Mouse (Mus musculus): ENCODE measurements at regions not wholly inside any gene's neighbourhood (a gene's known extent, or its start where the extent isn't known, plus 50 kb on each side); places are given as distances from the start of the nearest gene placed in this dataset.

DNA sequence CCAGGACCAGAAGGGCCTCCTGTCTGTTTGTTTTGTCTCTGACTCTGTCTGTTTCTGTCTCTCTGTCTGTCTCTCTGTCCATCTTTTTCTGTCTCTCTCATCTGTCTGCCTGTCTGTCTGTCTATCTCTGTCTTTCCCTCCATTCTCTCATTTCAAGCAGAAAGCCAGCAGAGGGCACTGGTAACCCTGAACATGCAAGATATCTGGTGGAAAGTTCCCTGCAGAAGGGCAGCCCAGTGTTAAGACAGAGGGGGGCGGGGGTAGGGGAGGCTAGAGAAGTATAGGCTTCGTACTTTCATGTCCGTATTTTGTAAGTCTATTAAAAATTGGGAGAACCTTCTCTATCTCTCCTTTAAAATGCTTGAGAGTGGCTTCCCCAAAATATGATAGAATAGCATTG lies 370.4 kb upstream of the Nr5a2 start:
- peak; percentile 37 for DNase-seq (ENCODE audit: low read depth, low spot score)

DNA sequence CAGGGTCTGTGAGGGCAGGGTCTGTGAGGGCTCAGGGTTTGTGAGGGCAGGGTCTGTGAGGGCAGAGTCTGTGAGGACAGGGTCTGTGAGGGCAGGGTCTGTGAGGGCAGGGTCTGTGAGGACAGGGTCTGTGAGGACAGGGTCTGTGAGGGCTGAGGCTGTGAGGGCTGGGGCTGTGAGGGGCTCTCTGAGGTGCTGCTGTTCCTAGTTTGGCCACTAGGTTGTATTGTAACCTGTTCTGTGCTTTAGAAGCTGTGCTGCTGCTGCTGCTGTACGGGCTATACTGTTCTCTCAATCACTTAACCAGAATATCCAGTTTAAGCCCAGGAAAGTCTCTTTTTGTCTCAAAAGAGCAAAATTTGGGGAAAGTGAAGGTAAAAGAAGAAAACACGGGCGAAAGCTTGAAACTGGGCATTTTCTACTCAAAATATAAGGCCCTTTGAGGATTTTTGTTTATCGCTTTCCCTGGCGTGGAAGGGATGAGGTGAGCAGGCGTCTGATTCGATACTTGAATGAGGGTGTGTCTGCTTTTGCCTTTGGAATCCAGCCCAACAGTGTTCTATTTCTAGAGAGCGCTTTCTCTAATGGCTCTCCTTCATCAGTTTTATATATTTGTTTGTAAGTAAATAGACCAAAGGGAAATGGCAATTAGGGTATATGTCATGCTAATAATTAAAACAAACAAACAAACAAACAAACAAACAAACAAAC lies 363.8 kb upstream of the Nr5a2 start:
- peak; percentile 82 for DNase-seq (ENCODE audit: low read depth, low spot score)

DNA sequence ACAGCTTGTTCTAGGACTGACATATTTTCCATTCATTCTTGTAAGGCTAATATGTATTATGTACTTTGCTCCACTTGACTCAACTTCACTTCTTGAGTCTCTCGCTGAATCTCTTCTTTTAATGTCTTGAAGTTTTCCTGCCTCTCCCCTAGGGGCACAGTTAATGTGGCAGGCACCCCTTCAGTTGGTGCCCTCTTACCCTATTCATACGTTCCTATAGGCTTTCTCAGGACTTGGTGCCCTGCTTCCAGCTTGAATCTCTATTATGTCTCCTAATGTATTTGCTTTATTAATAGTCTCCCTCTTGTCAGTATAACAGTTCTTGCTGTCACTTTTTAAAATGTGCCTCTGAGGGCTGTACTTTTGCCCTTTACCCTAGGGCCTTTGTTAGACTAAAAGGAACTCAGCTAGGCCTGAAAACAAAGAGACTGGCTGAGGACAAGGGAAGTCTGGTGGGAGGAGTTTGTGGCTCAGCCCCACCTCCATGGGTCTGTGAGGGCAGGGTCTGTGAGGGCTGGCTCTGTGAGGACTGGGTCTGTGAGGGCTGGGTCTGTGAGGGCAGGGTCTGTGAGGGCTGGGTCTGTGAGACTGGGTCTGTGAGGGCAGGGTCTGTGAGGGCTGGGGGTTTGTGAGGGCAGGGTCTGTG lies 362.9 kb upstream of the Nr5a2 start:
- DNase-seq (ENCODE audit: low read depth, low spot score): peak; percentile 85

DNA sequence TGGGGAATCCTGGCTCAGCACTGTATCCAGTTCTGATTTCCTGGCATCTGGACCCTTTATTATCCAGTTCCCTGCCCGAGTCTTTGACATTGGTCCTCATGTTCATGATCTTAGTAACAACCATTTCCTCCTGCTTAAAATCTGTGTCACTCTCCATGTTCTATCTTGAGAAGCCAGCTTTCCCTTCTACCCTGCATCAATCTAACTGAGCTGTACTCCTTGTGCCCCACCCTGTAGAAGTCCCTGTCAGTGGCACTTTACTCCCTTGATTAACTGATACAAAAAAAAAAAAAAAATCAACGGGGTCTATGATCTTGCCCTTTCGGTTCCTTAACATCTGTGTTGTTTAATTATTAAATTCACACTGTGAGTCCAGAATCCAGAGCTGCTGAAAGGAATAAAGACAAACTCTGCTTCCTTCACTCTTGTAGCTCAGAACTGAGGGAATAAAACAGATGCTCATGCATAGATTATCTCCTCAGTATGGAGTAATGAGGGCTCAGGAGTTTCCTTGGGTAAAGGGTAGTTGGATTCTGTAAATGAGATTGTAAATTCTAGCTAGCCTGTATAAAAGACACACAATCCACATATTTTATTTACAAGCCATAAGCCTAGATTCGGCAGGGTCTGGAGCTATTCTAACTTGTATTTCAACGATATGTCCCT lies 342.6 kb upstream of the Nr5a2 start:
- DNase-seq (ENCODE audit: low read depth, low spot score): no peak

DNA sequence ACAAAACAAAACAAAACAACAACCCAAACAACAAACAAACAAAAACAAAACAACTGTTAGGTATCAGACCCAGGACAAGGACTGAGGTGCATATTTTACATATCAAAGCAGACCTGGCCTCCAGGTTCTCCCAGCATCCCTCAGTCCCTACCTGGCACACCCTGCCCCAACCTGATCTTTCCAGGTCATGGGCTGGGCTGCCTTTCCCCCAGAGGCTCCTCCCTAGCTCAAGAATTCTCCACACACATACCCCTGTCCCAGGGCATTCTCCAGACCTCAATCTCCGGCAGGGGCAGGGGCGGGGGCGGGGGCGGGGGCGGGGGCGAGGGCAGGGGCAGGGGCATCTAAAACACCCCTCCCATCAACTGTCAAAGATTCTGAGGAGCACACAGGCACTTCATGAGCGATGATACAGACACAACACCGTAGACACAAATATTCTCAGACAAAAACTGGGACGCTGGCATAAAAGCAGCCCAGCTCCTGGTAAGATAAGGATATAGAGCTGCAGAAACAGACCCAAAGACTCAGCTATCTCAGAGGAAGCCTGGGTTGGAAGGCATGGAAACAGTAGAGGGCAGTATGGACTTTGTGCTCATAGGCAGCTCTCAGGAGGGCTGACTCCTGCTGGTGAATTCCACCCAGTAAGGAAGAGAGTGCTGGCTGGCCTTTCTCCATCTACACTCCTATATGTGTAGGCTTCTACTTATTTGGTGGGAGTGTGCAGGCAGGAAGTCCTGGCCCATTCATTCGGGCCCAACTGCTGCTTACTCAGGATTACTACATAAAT lies 337.7 kb upstream of the Nr5a2 start:
- peak; percentile 15 for DNase-seq (ENCODE audit: low read depth, low spot score)

DNA sequence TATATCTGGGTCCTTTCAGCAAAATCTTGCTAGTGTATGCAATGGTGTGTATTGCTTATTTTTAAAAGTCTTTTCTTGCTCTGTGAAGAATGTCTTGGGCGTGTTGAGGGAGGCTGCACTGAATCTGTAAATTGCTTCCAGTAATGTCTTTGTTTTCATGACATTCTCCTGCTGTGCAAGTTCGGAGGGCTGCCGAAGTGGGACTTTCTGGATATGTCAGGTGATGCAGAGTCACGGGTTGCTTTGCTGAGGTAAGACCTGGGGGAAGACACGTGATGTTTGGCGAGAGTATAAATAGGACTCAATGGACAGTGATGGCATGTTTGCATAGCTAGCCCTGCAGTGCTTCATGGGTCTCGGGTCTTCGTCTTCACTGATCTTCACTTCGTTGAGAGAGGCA lies 329.2 kb upstream of the Nr5a2 start:
- no peak for DNase-seq (ENCODE audit: low read depth, low spot score)

DNA sequence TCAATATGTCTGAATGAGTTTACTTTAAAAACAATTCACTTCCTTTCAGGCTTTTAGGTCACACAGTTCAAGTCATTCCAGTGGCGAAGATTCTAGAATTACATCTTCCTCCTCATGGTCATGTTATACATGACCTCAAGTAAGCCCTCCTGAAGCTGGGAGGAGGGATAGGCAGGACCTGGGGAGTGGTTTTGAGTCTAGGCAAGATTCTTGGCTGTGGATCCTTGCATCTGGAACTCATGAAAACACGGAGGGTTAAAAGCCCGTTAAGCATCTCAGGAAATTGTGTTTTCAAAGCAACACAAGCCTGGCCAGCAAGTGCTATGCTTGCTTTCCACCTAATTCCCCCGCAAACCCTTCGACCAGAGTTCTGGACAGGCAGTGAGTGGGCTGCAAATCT lies 323.0 kb upstream of the Nr5a2 start:
- DNase-seq (ENCODE audit: low read depth, low spot score): no peak

DNA sequence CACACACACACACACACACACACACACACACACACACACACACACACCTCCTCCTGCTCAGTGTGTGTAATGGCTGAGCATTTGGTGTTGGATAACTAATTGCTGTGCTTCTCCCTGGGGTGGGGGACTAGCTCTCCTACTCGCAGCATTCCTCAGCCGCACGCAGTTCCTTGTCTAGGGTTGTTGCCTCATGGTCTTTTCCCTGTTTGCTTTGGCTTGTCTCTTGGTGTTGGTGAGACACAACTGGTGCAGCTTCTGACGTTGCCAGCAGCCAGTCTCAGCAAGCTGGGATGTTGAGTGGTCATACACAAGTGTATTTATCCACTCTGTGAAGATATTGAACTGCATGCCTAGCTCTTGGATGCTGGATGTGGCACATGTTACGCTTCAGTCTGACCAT lies 322.2 kb upstream of the Nr5a2 start:
- DNase-seq (ENCODE audit: low read depth, low spot score): no peak

DNA sequence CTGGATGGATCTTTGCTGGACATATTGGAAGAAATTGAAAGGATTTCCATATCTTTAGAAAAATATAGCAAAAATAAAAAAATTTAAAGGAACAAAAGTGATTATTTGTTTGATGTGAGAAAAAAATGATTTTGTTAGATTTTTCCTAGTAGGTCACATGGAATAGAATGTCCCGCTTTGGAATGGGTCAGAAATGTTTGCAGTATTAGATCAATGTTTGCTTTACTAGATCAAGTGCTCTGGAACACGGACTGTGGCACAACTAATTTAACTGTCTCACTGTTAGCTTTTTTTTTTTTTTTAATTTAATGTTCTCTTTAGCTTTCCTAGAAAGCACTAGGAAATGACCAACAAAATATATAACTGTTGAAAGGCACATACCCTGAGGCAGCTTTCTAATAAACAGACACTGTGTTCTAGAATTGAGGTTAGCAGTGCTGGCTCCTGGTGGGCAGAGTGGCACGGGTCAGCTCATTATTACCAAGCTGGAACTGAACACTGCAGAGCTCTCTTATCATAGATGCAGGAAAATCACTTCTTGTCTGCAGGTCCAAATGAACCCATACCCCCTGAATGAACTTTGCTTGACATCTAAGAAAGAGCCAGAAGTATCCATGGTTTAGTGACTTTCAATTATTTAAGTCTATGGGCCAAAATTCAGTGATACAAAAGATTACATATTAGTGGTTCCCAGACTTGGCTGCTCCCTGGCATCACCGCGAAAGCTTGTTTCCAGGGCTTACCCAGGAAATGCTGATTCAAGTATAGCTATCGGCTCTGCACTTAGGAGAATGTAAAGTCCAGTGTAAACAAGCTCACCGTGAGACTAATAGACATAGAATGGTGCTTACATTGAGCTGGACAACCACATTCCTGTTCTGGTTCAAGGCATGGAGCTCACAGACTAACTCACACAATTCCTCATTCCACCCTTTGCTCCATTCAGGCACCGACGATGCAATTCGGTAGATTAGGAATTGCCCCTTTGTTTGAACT lies 320.4 kb upstream of the Nr5a2 start:
- DNase-seq (ENCODE audit: low read depth, low spot score): no peak

DNA sequence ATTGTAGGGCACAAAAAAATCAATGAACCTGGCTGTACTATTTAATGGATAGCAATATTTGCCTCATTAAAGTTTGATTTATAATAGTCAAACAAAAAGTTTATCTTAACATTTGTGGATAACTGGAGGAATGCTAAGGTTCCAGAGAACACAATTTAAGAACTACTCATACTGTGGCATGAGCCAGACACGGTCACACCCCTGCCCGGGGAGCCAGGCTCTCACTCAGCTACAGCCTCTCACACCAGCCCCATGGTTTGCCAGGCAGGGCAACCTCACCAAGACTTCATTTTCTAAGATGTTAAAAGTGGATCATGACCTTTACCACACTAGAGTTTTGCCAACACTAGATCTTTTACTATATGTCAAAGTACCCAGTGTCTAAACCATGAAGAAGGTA lies 319.7 kb upstream of the Nr5a2 start:
- DNase-seq (ENCODE audit: low read depth, low spot score): no peak

DNA sequence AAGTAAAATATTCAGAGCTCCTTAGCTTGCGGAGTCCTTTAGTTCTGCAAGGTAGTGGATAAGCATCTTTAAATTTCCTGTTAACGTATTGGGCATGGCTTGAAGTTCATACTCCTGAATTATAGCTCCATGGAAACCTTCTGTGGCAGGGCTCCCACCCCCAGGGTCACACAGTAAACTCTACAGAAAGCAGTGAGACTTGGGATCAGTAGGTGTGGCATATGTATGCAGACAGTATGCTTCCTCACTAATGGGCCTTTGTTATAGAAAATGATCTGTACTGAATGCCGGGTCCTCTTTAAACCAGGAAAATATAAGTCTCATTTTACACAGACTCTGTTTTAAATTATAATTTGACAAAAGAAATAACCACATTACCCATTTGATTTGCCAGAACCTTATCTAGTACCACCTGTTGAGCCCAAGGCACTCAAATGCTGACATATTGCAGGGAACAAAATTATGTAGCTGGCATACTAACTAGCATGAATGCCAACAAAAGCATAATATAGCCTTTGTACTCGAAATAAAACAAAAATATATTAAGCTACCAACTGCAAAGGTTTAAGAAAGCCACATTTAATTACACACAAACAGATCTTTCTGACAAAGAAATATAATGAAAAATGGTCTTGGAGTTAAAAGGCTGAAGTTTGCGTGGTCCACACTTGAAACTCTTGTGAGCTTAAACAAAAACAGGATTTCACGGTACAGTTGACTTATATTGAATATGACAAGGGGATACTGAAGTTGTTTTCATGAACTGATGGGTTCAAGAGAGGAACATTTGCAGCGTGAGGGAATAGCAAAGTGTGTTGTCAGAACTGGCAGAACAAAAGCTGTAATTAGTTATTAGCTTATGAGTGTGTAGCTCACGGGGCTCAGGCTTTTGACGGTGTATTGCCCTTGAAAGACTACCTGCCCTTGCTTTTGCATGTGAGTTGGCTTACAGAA lies 310.7 kb upstream of the Nr5a2 start:
- no peak for DNase-seq (ENCODE audit: low read depth, low spot score)

DNA sequence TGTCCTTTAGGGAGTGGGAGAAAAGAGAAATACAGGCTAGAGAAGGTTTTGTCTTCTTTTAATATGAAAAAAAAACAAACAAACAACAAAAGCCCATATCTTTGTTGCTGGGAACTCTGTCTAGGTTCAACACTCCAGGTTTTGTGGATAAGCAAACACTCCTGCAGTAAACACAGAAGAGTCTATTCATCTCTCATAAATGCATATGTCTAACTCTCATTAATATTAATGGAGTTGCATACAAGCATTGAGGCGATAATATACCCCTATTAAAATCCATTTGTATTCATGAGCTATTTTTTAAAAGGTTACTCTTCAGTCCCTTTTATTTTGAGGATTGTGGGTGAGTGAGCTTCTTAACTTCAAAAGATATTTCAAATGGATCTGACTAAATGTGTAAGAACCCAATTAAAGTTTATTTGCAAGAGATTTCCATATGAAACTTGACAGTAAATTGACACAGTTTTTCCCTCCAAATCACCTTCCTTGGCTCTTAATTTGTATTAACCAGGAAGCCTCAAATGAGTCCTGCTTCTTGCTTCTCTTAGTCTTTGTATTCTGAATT lies 302.6 kb upstream of the Nr5a2 start:
- no peak for DNase-seq (ENCODE audit: low read depth, low spot score)

DNA sequence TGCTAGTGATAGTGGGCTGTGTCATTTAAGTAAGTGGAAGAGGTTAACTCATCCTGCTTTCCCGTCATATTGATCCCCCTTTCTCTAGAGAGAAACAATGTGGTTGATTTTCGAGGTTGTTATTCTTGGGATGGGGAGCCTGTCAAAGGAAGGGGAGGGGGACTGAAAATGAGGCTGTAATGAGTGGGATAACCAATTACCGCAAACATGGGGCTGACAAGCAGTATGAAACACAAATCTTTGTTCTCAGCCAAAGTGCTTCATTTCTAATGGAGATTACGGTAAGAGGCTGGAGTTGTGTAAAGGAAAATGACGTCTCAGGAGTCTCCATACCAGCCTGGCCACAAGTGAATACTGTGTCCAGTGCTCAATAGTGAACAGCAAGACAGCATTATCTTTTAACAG lies 301.9 kb upstream of the Nr5a2 start:
- no peak for DNase-seq (ENCODE audit: low read depth, low spot score)

DNA sequence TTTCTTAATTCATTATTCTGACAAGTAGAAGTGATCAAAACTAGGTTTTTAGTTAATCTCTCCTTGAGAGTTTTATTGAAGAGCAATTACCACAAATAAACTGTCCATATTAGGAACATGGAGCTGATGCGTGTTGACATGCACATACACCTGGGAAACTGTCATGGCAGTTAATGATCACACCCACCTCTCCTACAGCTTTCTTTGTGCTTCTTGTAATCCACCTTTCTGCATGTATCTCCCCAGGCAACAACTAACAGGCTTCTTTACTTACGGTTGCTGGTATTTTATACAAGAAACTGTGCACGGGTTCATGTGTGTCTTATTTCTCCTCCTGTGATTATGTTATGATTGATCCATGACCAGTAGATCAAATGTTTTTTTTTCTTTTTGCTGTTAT lies 296.0 kb upstream of the Nr5a2 start:
- DNase-seq (ENCODE audit: low read depth, low spot score): no peak

DNA sequence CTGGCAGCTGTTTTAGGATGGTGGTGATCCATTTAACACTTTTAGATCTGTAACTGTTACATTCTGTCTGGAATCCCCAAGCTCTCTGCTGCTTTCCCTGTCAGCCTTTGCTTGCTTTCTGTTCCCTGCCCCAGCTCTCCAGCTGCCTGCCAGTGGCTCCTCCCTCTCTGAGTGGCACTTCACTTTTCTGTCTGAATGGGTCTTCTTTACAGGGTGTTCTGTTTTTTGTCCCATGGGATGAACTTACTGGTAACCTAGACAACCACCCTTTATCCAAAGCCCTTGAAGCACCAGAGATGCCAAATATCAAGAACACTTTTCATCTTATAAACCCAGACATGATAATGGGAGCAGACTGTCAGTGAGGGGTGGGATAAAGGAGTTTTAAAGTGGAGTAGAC lies 294.8 kb upstream of the Nr5a2 start:
- DNase-seq (ENCODE audit: low read depth, low spot score): peak; percentile 18

DNA sequence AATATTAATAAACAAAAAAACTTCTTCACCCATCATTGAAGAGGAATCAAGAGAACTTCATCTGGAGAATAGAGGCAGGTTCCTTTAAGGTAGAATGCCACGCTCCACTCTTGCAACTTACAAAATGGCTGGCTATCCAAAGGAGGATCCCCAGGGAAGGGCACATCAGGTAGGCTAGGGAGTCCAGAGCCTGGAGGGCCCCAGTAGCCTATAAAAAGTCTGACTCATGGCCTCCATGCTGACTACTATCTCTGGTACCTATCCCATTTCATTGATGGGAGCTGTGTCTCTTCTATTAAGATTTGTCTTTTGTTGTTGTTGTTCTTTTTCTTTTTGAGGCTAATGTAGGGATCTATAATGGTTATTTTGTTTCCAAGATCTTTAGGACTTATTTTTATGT lies 294.4 kb upstream of the Nr5a2 start:
- DNase-seq (ENCODE audit: low read depth, low spot score): no peak

DNA sequence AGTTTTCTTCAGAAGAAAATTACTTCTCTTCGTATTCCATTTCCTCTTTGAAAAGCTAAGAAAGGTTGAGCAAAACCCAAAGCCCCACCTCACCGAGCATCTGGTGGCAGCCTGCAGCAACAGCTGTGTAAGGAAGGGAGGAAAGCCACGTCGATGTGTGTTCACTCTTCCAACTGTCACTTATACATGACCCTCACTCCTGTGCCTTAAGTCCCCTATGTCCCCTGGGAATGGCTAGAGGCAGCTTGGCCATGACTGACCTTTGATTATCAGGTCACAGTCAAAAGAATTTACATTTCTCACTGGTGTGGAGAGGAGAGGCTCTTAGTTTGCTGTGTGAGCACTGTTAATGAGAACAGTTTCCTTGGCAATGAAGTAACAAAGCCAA lies 266.8 kb upstream of the Nr5a2 start:
- DNase-seq (ENCODE audit: low read depth, low spot score): no peak

DNA sequence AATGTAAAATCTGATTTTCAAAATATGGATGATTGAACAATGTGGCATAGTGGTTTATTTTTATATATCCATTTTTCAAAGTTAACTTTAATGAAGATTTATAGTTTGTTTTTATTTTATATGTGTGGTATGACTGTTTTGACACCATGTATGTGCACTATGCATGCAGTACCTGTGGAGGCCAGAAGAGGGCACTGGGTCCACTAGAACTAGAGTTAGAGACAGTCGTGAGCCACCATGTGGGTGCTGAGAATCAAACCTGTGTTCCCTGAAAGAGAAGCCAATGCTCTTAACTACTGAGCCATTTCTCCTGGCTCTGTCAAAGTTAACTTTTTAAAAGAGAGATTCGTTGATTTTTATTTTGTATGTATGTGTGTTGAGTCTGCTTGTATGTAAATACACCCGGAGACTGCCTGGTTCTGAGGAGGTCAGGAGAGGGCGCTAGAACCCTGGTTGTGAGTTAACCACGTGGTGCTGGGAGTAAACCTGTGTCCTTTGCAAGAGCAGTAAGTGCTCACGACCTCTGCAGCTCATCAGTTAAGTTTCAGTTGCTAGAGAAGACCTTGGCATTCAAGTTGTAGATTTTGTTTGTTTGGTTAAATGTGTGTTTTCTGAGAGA lies 266.3 kb upstream of the Nr5a2 start:
- DNase-seq (ENCODE audit: low read depth, low spot score): no peak

DNA sequence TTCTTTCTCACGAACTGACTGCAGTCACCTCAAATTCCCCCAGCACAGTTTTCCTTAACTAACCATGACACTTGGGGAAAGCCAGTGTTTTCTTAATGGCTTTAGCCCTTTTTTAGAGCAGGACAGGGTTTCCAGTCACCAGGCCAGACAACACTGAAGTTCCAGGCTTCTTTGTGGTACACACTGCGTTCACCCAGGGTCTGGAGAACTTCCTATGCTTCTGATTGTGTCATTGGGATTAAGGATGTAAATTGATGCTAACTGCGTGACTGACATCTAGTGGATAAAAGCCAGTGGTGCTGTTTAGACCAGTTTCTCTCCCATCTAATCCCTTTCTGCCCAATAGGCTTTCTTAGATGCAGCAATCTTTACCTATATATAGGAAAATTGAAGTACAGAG lies 265.2 kb upstream of the Nr5a2 start:
- DNase-seq (ENCODE audit: low read depth, low spot score): peak; percentile 71
